Mouse (Mus musculus) stomach, embryonic 15.5 days (tissue): ENCODE results near the gene Vars. TPM values are rescaled to one million over a fixed set of nuclear protein-coding genes. Genes with fewer than 3 reads are reported as not detected.

Experiments
- ATAC-seq: fragments of 200-750 bp; cut with Nextera tagmentation; 2 replicates; pipeline ENCODE4 v1.8.0; 2017; ENCODE audit warnings: low read depth, moderate number of reproducible peaks, moderate TSS enrichment; ENCODE audit not compliant: insufficient read depth, low FRiP score
- H3K27ac ChIP-seq: fragments of 300-500 bp; sonication (generic); 2 replicates; pipeline ENCODE4 v1.5.1; 2015; ENCODE audit warnings: mild to moderate bottlenecking, inconsistent platforms
- H3K27me3 ChIP-seq: fragments of 300-500 bp; sonication (generic); replicated peaks from 2 replicates; pipeline ENCODE4 v1.6.1; 2015; ENCODE audit warnings: inconsistent platforms
- H3K36me3 ChIP-seq: fragments of 300-500 bp; sonication (generic); 2 replicates; pipeline ENCODE4 v1.6.1; 2015; ENCODE audit warnings: inconsistent platforms
- H3K4me1 ChIP-seq: fragments of 300-500 bp; sonication (generic); 2 replicates; pipeline ENCODE4 v1.6.1; 2015; ENCODE audit warnings: inconsistent platforms
- H3K4me2 ChIP-seq: fragments of 300-500 bp; sonication (generic); 2 replicates; pipeline ENCODE4 v1.6.1; 2015; ENCODE audit warnings: mild to moderate bottlenecking, inconsistent platforms
- H3K4me3 ChIP-seq: fragments of 300-500 bp; sonication (generic); replicated peaks from 2 replicates; pipeline ENCODE4 v1.5.1; 2015; ENCODE audit warnings: inconsistent platforms
- H3K9ac ChIP-seq: fragments of 300-500 bp; sonication (generic); 2 replicates; pipeline ENCODE4 v1.6.1; 2015; ENCODE audit warnings: inconsistent platforms
- H3K9me3 ChIP-seq: fragments of 300-500 bp; sonication (generic); 2 replicates; pipeline ENCODE4 v1.6.1; 2016; ENCODE audit warnings: inconsistent platforms
- WGBS: fragments of 180-500 bp; shearing (Covaris S2); methylation state at CpG from one replicate; pipeline ENCODE4 v1.1.7; 2015; 5-methylcytosine and 5-hydroxymethylcytosine counted together
- polyA plus RNA-seq: library from polyadenylated mRNA; unstranded; fragments of >200 nt; fragmentation: Nextera tagmentation; extraction: Ambion mirVana; gene quantifications from 2 replicates; pipeline ENCODE4 v1.2.1, GENCODE M21; 2015

Gene Vars
- polyA plus RNA-seq, 1 experiment from 2014 or later = 119 TPM

DNA sequence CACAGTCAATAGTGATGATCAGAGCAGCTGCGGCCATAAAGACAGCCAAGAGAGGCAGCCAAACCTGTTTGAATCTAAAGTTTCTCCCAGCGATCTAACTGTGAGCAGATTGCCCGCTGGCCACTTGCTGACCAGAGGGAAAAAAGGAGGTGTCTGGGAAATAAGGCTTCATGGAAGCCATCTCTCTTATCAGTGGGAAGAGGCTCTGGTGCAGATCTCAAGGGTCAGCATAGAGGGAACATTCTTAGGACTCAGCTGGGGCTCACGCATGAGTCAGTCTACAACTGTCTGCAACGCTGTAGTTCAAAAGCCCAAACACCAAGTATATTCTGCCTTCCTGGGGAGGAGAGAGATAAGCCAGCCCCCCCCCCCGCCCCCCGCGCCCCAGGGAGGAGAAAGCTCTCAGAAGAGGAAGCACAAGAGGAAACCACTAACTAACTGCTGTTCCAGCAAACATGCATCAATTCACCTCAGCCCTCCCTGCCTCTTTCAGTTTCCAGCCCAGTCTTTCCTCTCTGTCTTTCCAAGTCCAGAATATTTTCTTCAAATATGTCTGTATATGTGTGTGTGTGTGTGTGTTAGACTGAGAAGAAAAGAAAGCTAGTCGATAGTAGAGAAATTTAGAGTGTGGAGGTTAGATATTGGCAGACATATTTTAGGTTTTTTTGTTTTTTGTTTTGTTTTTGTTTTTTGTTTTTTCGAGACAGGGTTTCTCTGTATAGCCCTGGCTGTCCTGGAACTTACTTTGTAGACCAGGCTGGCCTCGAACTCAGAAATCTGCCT lies 47.6 kb downstream of the Vars start:
- no peaks in the 10 kb centered on the region for H3K9me3 ChIP-seq
- peaks cover 5% of the 10 kb centered on the region; the same call in 1 of the 2 replicates for H3K36me3 ChIP-seq
- H3K4me3 ChIP-seq = no peak overlapping the region; the same call in 1 of the 2 replicates
- WGBS = 23% methylated on average over 11 of the region's 11 CpGs
- peaks cover 45% of the 10 kb centered on the region for H3K4me1 ChIP-seq
- no peak for ATAC-seq
- H3K27me3 ChIP-seq = no peaks in the 10 kb centered on the region
- peak overlapping the region; percentile 98 for H3K27ac ChIP-seq
- peak overlapping the region; percentile 98 for H3K4me2 ChIP-seq
- H3K9ac ChIP-seq = no peak overlapping the region

DNA sequence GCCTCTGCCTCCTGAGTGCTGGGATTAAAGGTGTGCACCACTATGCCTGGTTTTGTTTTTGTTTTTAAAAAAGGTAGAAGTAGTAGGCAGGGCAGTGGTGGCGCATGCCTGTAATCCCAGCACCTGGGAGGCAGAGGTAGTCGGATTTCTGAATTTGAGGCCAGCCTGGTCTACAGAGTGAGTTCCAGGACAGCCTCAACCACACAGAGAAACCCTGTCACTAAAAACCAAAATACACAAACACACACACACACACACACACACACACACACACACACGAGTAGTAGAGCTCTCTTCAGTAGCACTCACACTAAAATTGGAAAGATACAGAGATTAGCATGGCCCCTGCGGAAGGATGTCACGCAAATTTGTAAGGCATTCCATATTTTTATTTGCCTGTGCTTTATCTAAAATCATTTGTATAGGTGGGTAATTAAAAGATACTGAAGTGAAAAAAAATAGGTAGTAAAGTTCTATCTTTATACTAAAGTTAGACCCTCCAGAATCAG lies 48.2 kb downstream of the Vars start:
- no peak overlapping the region for H3K9ac ChIP-seq
- no peak for ATAC-seq
- peak overlapping the region; percentile 98 for H3K27ac ChIP-seq

DNA sequence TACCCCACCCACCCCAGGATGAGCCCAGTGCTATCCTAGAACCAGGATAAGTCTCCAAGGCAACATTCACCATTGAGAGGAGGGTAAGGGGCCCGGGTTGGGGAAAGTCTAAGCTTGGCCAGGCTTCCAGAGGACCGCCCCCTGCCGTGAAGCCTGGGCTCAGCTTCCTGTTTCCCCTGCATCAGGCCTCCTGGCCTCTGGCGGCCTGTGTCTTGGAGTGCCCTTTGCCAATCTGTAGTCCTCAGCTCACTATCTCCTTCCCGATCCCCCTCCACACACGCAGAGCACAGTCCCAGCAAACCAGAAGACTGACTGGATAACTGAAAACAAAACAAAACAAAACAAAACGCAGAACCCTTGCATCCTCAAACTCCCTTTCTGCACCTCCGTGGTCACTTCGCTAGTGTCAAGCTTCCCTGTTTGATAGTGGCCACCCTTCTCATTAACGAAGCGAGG lies 48.8 kb downstream of the Vars start, which contains the start of gene Clic1:
TSS of gene Clic1 (plus strand) at position 406 of the 456 bp plus-strand sequence.
- H3K27ac ChIP-seq = peak within 1 kb of the TSS; percentile 98
- no peaks in the 10 kb centered on the region for H3K9me3 ChIP-seq
- peaks cover 44% of the 10 kb centered on the region for H3K4me1 ChIP-seq
- WGBS = under 1% methylated on average over 11 of the region's 11 CpGs
- no peaks in the 10 kb centered on the region for H3K27me3 ChIP-seq
- peak within 1 kb of the TSS; percentile 65 for H3K4me3 ChIP-seq
- H3K4me2 ChIP-seq = peak within 1 kb of the TSS; percentile 80
- peak within 1 kb of the TSS; percentile 70 for H3K9ac ChIP-seq
- 0 out of 2 replicates have a peak, but pooled peaks have one; percentile 3 for ATAC-seq
- peaks cover 14% of the 10 kb centered on the region for H3K36me3 ChIP-seq

More for the DNA sequence above, 48.2 kb downstream of the Vars start:
- Histone ChIP-seq H3K4me1 (peaks cover 47% of the 10 kb centered on the region), H3K4me3 (peak overlapping the region; percentile 65; the same call in 1 of the 2 replicates), H3K36me3 (peaks cover 9% of the 10 kb centered on the region), H3K27me3 (no peaks in the 10 kb centered on the region), H3K9me3 (no peaks in the 10 kb centered on the region), H3K4me2 (peak overlapping the region; percentile 80)
- 68% methylated on average over 5 of the region's 5 CpGs for WGBS

DNA sequence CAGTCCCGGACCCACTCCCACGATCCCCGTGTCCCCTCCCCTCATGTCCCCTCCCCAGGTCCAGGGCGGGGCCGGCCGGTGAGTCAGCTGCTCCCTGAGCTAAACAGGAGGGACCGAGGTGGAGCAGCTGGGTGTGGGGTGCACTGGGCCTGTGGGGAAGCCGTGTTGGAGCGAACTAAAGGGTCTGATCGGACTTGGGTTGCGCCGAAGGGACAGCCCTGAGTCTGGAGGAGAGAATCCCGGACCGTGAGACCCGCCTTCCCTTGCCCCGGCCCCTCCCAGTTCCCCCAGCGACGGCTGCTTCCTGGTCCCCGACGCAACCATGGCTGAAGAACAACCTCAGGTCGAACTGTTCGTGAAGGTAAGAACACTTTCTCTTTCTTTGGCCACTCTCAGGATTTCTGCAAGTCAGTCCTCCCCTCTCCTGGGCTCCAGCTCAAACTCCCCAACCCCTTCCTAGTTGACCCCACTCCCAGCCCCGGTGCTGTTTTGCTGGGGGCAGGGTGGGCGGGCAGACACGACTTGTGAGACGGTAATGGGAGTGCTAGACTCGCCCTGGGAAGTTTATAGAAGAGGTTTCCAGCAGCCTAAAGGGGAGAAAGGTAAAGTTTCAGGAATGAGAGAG lies 49.5 kb downstream of the Vars start:
- H3K4me3 ChIP-seq = peak overlapping the region; percentile 65
- H3K9me3 ChIP-seq = no peaks in the 10 kb centered on the region
- WGBS = under 1% methylated on average over 27 of the region's 27 CpGs
- H3K27me3 ChIP-seq = no peaks in the 10 kb centered on the region
- peak overlapping the region; percentile 98 for H3K27ac ChIP-seq
- H3K9ac ChIP-seq = peak overlapping the region; percentile 70
- peaks cover 41% of the 10 kb centered on the region for H3K4me1 ChIP-seq
- H3K36me3 ChIP-seq = peaks cover 18% of the 10 kb centered on the region
- H3K4me2 ChIP-seq = peak overlapping the region; percentile 80
- peak; percentile 10; the same call in 1 of the 2 replicates for ATAC-seq

DNA sequence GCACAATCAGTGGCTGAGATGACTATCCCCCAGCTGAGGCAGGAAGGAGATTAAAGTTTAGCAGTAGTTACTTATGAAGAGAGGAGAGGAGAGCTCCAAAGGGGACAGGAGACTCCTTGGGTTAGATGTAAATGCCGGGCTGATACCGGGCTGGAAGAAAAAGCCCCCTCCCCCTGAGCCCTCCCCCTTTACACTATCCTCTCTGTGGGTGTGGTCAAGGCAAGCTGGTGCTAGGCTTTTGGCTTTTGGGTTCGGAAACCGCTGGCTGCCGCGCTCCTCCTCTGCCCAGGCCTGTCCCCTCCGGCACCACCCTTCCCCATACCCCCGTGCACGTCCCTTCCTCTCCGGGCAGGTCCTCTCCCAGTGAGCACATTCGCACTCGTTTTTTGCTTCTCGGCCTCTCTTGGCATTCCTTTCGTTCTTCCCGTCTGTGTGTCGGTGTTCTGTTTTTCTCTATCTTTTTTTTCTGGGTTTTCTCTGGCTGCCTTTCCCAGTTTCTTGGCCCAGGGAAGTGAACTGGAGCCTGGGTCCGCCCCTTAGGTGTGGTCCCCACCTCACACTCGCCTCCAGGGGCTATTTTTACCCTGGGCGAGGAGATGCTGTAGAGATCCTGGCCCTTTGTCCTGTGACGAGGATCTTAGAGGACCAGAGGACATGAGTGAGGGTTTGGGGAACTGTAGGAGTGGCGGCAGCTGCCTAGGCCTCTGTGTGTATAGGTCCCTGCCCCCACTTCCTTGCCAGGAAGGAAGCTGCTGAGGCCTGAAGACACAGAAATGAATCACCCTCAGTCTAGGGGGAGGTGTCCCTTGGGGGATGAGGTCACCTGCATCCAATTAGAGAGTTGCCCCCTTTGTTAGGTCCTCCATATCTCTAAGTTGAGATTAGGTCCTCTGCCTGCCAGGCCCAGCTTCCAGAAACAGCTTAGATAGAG lies 50.6 kb downstream of the Vars start:
- Histone ChIP-seq H3K4me1 (peaks cover 32% of the 10 kb centered on the region), H3K9ac (peak overlapping the region; percentile 78), H3K27ac (peak overlapping the region; percentile 98), H3K4me2 (peak overlapping the region; percentile 80), H3K9me3 (no peaks in the 10 kb centered on the region), H3K4me3 (peak overlapping the region; percentile 65), H3K36me3 (peaks cover 28% of the 10 kb centered on the region), H3K27me3 (no peaks in the 10 kb centered on the region)
- peak; percentile 54 for ATAC-seq
- under 1% methylated on average over 21 of the region's 21 CpGs for WGBS

DNA sequence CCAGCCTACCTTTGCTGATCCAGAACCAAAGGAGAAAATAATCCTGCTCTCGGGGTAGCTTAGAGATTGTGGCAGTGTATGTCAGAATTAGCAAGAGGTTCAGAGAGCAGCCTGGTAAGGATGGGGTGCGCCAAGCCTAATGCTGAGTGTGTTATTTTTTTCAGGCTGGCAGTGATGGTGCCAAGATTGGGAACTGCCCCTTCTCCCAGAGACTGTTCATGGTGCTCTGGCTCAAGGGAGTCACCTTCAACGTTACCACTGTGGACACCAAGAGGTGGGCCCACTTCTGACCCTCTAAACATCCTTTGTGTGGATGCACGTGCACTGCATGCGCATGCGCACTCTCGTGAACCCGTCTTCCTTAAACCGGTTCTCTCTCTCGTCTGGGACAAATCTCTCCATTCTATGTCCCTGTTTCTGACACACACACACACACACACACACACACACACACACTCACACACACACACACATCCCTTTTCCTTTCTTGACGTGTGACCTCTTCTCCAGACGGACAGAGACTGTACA lies 51.5 kb downstream of the Vars start:
- Histone ChIP-seq H3K4me1 (peaks cover 29% of the 10 kb centered on the region), H3K4me3 (peak overlapping the region; percentile 65), H3K27me3 (no peaks in the 10 kb centered on the region), H3K36me3 (peaks cover 32% of the 10 kb centered on the region), H3K4me2 (peak overlapping the region; percentile 80), H3K9ac (peak overlapping the region; percentile 78; the same call in 1 of the 2 replicates), H3K27ac (peak overlapping the region; percentile 98), H3K9me3 (no peaks in the 10 kb centered on the region)
- no peak for ATAC-seq
- 72% methylated on average over 12 of the region's 12 CpGs for WGBS

DNA sequence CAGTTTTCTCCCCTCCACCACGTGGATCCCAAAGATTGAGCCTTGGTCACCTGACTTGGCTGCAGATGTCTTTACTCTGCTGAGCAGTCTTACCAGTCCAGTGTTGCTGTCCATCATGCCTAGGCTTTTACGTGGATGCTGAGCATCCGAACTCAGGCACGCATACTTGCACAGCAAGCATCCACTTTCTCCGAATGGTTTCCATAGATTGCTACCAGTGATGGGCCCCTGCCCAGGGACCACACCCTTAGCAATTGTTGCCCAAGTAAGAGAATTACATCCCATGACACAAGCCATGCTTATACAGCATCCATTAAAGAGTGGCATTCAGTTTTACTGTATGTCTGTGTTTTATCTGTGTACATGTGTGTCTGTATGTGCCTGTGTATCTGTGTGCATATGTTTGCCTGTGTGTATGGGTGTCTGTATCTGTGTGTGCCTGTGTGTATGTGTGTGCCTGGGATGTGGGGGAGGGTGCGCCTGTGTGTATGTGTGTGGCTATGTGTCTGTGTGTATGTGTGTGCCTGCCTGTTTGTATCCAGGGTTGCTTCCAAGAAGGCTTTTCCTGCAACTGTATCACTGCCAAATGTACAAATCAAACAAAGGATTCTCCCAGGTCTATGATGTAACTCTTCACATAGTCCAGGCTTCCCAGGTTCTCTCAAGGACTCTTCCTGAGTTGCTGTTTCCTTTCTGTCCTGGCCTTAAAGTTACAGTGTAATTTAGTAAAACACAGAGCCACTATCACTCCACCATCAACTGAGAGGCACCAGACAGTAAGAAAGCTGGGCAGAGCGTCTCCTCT lies 55.1 kb downstream of the Vars start:
- no peaks in the 10 kb centered on the region for H3K9me3 ChIP-seq
- WGBS = 85% methylated on average over 7 of the region's 7 CpGs
- no peak for ATAC-seq
- H3K27me3 ChIP-seq = no peaks in the 10 kb centered on the region
- H3K27ac ChIP-seq = no peak overlapping the region
- no peak overlapping the region for H3K9ac ChIP-seq
- peaks cover 32% of the 10 kb centered on the region for H3K4me1 ChIP-seq
- H3K36me3 ChIP-seq = peaks cover 46% of the 10 kb centered on the region
- no peak overlapping the region for H3K4me3 ChIP-seq
- no peak overlapping the region for H3K4me2 ChIP-seq

DNA sequence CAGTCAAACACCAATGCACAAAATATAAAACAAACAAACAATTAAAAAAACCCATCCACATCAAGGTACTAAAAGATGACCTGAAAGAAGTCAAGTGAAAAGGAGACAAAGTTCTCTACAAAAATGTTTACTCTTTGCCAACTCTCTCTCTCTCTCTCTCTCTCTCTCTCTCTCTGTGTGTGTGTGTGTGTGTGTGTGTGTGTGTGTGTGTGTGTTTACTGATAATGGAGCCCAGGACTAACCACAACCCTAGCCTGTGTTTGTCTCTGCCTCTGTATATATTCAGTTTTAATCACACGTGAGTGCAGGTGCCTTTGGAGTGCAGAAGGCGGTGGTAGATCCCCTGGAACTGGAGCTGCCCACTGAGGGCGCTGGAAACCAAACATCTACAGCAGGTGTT lies 56.3 kb downstream of the Vars start:
- peaks cover 38% of the 10 kb centered on the region for H3K4me1 ChIP-seq
- no peak overlapping the region for H3K4me2 ChIP-seq
- H3K9ac ChIP-seq = no peak overlapping the region
- H3K36me3 ChIP-seq = peaks cover 55% of the 10 kb centered on the region
- no peak overlapping the region for H3K4me3 ChIP-seq
- no peaks in the 10 kb centered on the region for H3K9me3 ChIP-seq
- H3K27me3 ChIP-seq = no peaks in the 10 kb centered on the region
- no peak for ATAC-seq
- no peak overlapping the region for H3K27ac ChIP-seq
- 68% methylated on average over 3 of the region's 3 CpGs for WGBS

DNA sequence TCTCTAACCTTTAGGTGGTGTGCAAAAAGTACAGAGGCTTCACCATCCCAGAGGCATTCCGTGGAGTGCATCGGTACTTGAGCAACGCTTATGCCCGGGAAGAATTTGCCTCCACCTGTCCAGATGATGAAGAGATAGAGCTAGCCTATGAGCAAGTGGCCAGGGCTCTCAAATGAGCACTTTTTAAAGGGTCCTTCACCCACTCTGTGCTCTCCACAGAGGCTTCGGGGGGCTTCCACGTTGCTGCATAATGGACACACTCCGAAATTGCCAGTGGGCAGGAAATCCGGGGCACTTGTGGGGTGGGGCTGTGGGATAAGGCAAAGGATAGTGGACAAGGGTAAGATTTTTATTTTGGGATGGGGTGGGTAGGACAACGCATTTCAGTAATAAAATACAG lies 57.5 kb downstream of the Vars start:
- H3K4me1 ChIP-seq = peaks cover 39% of the 10 kb centered on the region
- H3K4me3 ChIP-seq = peak overlapping the region; percentile 69
- no peaks in the 10 kb centered on the region for H3K9me3 ChIP-seq
- no peaks in the 10 kb centered on the region for H3K27me3 ChIP-seq
- no peak overlapping the region for H3K9ac ChIP-seq
- WGBS = 56% methylated on average over 9 of the region's 9 CpGs
- ATAC-seq = no peak
- H3K4me2 ChIP-seq = no peak overlapping the region; the same call in 1 of the 2 replicates
- H3K36me3 ChIP-seq = peaks cover 50% of the 10 kb centered on the region
- H3K27ac ChIP-seq = peak overlapping the region; percentile 91
